Mouse (Mus musculus) ES-E14 (cell line): Measurements from ENCODE around the gene Rbbp8nl.

ENCODE experiments used
- MAFK ChIP-seq: IDR thresholded peaks from 2 replicates; pipeline ENCODE4 v1.6.1; 2014; ENCODE audit warnings: mild to moderate bottlenecking, low read depth, low read length, inconsistent platforms; ENCODE audit not compliant: insufficient read depth
- ZC3H11A ChIP-seq: IDR thresholded peaks from 2 replicates; pipeline ENCODE4 v1.6.1; 2012; ENCODE audit warnings: low read depth, mild to moderate bottlenecking, inconsistent platforms, low read length, borderline replicate concordance

GRCm38 (mm10) chr2:180307680-180308079 lies 18.0 kb upstream of the Rbbp8nl start:
- TF ChIP-seq ZC3H11A (no peak), MAFK (no peak)
